Mouse (Mus musculus) megakaryocyte progenitor cell, adult 5-6 weeks (primary cell): ENCODE measurements around the gene Map2k2. TPM values are rescaled to one million over a fixed set of nuclear protein-coding genes. Genes with fewer than 3 reads are reported as not detected.
A peak's percentile ranks its signal among the peaks of the same experiment; 100 is the strongest.

Experiments used
- ATAC-seq: replicated peaks from 2 replicates; pipeline ENCODE4 v1.8.0; 2016; ENCODE audit warnings: mild to moderate bottlenecking, moderate TSS enrichment, inconsistent platforms; ENCODE audit not compliant: poor library complexity
- total RNA-seq, 2 experiments: library from RNA; stranded (forward) in 1 of 2; stranded (reverse) in 1 of 2; fragments of 157-497, 149-512 nt in 1 of 2; fragments of 200-1000 nt in 1 of 2; gene quantifications; 2 replicates each; pipeline versions ENCODE4 v1.2.3 to v1.2.4; 2015 to 2017

Map2k2 gene
- total RNA-seq, 2 experiments from 2014 or later: 34.4 to 54.9 TPM

DNA sequence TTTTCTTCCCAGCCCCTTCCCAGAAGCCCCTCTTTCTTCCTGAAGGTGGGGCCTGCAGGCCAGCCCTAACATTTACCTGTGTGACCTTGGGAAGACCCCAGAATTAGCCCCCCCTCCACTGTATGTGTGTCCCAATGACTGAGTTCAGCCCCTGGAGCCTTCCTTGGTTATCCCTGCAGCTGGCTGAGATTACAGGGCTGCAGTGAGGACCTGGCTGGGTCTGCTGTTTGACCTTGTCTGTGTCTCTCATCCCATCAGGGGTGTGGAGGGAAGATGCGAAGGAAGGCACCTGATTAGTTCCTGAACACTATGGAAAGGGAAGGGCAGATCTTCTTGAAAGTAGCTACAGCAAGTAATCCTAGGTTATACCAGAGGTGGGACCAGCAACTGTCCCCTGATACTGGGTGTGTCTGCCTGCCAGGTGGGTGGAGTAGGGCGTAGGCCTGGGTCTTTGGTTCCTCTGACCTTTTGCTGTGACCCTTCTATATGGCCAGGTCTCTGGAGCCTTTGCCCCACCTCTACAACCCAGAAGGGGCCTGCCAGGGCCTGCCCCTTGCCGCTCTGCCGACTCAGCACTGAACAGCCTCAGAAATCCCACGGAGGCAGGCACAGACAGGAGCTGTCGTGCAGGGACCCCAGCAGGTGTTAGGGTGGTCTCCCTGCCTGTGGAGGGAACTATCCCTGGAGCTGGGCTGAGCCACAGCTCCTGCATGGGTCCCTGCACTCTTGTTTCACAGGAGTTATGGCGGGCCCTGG lies 35.9 kb downstream of the Map2k2 start:
- ATAC-seq: no peak

DNA sequence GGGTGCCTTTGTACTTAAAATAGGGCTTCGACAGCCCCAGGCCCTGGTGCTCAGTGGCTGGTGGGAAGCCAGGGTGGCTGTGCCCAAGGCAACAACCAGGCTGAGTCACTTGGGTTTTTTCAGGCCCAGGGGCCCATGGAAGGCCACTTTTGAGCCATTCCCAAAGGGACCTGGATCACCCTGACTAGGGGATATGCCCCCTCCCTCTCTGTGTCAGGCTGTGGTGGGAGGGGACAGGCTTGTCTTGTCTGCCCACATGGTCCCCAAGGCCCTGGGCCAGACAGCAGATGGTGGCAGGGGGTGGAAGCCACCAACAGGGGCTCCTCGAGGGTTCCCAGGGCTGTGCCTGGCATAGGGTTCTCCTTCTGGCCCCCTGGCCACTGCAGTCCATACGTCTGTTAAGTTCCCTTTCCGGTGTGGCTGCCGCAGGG lies 36.9 kb downstream of the Map2k2 start:
- ATAC-seq: no peak

- peak; percentile 23; the same call in 1 of the 2 replicates for ATAC-seq
Measured at GRCm38 (mm10) chr10:81143157-81143633, 37.5 kb downstream of the Map2k2 start.

DNA sequence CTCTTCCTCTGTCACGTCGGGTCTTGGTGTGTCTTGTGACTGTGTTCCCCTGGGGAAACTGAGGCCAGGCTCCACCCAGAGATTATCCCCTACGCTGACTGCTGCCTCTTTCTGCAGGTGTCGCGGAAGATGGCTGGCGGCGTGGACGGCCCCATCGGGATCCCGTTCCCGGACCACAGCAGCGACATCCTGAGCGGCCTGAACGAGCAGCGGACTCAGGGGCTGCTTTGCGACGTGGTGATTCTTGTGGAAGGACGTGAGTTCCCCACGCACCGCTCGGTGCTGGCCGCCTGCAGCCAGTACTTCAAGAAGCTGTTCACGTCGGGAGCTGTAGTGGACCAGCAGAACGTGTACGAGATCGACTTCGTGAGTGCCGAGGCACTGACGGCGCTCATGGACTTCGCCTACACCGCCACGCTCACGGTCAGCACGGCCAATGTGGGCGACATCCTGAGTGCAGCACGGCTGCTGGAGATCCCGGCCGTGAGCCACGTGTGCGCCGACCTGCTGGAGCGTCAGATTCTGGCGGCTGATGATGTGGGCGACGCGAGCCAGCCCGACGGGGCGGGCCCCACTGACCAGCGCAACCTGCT lies 38.2 kb downstream of the Map2k2 start:
- ATAC-seq: no peak

- no peak for ATAC-seq
Measured at GRCm38 (mm10) chr10:81144667-81145066, 39.0 kb downstream of the Map2k2 start.

DNA sequence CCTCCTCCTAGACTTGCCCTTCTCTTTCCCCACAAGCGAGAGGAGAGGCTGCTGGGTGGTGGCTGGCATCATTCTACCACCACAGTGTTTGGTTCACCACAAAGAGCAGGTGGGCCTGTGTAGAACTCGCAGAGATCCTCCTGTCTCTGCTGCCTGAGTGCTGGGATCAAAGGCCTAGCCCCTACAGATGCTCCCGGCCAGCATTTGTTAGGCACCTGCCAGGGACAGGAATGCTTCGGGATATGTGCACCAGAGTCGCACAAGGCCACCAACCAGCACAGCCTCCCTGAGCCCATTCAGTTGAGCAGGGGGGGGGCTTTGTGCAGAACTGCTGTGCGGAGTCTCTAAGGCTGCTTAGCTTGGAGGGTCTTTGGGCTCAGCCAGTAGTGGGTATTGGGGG lies 39.6 kb downstream of the Map2k2 start:
- ATAC-seq: no peak

DNA sequence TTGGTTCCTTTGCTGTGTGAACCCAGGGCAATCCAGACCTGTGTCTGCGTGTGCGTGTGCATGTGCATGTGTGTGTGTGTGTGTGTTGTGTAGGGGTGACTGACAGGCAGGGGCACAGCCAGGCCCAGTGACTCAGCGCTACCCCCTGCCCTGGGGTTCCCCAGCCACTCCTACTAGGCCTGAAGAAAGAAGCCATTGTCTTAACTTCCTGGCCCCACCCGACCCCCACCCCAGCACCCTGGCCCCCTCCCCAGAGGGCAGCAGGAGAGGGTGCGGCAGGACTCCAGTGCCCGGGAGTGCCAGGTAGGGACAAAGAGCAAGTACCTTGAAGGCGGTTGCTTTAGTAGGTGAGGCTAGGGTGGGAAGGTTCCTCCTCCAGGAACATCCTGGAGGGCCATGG lies 40.1 kb downstream of the Map2k2 start:
- ATAC-seq: no peak

DNA sequence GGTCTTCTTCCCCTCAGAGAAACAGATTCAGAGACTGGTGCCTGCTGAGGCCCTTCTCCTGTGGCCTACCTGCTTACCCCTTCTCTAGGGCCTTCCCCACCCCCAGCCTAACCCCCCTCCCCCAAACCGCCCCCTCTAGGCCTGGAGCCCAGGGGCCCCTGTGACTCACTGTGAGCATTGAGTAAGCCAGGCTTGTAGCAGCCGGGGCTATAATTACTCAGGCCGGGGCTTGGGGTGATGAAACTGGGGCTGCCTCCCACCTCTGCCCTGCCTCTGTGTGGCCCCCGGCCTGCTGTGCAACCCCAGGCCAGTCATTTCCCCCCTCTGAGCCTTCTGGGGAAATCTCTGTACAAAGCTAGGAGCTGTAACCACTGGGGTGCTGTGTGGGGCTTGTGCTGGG lies 40.6 kb downstream of the Map2k2 start:
- no peak for ATAC-seq

DNA sequence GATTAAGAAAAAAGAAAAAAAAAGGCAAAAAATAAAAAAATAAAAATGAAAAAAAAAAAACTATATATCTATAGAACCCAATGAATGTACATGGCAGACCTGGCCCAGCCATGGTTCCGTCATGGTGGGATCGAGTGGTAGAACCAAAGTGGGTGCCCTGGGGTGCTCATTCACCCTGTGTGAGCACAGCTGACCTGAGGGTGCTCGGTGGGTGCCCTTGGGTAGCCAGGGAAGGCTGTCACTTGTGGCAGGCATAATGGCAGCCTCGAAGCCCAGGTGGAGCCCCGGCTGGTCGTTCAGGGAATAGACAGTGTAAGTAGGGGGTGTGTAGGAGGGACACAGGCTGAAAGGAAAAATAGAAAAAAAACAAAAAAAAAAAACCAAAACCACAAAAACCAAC lies 45.5 kb downstream of the Map2k2 start:
- ATAC-seq: no peak

DNA sequence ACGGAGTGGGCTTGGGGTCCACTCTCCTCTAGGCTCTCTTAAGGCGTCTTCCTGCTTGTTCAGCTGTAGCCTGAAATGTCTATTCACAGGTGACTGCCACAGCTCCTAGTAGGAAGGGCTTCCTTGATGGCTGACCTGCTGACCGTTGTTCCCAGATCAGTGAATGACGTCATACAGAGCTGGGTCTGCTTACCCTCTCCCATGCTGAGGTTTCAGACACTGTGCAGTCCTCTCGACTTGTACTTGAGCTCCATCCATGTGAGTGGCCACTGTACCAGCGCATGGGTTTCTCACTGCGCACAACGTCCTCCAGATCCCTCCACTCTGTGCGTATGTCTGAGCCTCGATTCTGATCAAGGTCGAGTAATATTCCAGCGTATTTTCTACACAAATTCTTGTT lies 46.9 kb downstream of the Map2k2 start:
- ATAC-seq: no peak

- ATAC-seq: no peak
Measured at GRCm38 (mm10) chr10:81154313-81154712, 48.6 kb downstream of the Map2k2 start.

- ATAC-seq: no peak
Measured at GRCm38 (mm10) chr10:81154736-81155135, 49.0 kb downstream of the Map2k2 start.

DNA sequence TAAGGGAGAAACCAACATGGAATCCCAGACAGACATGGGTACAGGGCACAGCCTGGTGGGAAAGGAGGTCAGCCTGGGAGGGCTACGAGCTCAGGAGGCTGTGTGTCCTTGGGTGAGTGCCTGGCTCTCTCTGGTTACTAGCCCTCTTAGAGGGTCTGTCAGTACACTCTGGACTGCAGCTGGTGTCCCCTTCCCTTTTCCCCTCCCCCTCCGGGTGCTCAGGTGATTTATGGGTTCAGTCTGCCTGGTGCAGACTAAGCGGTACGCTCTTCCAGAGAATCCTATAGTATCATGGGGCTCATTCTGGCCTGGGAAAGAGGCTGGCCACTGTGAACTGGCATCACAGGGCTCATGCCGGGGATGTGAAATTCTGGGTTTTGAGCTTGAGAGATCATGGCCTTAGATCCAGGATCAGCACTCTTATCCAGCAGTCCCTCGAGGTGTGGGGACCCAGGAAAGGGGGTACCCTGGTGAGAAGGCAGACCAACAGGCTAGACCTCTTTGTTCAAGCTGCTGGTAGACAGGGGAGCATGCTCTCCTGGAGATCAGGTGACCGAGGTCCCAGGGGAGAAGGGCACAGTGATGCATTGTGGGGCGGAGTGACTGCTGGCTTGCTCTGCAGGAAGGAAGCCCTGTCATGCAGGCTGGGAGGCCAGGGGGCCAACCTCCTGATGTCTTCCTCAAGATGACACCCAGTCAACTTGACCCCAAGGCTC lies 56.0 kb downstream of the Map2k2 start:
- ATAC-seq: peak; percentile 35; the same call in 1 of the 2 replicates

DNA sequence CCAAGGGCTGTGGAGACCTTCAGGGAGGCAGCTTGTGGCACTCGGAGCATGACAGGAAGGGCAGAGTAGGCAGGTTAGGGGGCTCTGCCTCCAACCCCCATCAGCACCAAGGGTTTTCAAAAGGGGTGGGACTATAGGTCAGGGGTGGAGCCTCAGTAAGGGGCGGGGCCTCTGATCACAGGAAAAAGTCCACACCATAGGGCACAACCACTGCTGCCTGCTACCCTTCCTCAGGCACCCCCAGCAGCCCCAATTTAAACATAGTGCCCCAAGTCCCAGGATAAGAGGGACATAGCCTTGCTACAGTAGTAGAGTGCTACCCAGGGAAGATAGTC lies 56.6 kb downstream of the Map2k2 start:
- peak; percentile 51 for ATAC-seq

- ATAC-seq: no peak
Measured at GRCm38 (mm10) chr10:81165118-81165517, 59.4 kb downstream of the Map2k2 start.

GRCm38 (mm10) chr10:81167200-81168086 lies 61.7 kb downstream of the Map2k2 start, which contains the start of gene Pias4:
TSS of gene Pias4 (minus strand) at chr10:81167923.
- ATAC-seq: peak; percentile 89

GRCm38 (mm10) chr10:81168087-81168431 lies 62.3 kb downstream of the Map2k2 start:
- ATAC-seq: peak; percentile 24

DNA sequence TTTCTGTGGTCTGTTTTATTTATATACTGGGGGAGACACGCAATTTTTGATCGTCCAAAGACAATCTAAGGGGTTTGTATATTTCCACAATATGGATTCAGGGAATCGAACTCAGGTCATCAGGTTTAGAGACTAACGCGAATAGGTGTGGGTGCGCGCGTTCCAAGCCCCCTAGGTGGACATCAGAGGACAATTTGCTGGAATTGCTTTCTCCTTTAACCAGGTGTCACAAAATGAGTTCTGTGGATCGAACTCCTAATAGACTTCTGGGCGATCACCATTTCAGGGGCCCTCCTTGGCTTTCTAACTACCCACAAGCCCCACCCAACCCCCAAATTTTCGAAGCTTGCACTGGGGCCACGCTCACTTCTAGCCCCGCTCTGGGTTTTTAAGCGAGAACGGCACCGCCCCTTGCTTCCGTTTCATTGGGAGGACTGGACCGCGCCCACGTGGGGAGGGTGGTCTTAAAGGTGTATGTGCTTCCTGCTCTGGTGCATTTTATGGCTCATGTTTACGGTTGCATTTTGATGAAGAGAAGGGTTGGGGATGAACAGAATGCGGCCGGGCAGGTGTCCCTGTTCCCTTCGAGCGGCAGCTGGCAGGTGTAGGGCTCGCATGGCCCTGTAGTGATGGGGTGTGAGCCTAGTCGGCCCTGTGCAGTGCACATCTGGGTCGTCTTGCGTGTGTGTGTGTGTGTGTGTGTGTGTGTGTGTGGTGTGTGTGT lies 63.0 kb downstream of the Map2k2 start:
- ATAC-seq: peak; percentile 59

DNA sequence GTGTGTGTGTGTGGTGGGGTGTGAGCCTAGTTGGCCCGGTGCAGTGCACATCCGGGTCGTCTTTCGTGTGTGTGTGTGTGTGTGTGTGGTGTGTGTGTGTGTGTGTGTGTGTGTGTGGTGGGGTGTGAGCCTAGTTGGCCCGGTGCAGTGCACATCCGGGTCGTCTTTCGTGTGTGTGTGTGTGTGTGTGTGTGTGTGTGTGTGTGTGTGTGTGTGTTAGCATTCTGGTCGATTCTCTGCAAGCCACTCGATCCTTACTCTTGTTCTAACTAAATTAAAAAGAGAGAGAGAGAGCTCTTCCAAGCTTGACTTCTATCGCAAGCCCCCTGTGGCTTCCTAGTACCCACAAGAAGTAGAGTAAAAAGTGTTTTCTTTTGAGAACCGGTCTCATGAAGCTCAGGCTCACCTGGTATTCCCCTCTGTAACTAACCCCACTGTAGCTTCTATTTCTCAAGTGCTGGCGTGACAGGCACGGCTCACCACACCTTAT lies 63.7 kb downstream of the Map2k2 start:
- ATAC-seq: peak; percentile 41

DNA sequence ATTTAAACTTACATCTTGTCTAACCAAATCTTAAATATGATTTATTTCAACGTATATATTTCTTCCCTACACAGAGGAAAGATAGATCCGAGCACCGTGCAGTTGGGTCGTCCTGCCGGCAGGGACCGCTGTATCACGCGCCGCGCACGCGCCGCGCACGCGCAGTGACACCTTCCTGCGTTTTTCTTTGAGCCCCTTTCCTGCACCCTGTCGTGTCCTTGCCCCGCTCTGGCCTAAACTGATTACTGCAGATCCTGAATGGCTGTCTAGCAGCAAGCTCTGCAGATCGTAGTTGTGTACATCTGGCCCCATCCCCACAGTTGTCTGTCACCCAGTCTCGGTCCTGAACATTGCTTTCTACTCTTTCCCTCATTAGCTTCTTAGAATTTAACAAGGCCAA lies 67.4 kb downstream of the Map2k2 start:
- peak; percentile 42 for ATAC-seq
